Mouse (Mus musculus) hematopoietic stem cell, adult 5-6 weeks (primary cell): ENCODE measurements around the gene Gmppa. TPM values are rescaled to one million over a fixed set of nuclear protein-coding genes. Genes with fewer than 3 reads are reported as not detected.

ENCODE experiments used
- ATAC-seq, 2 experiments: fragments of 125-278 bp in 1 of 2; replicated peaks in 1 of 2; 2 replicates each; pipeline ENCODE4 v1.8.0; 2016 to 2017; ENCODE audit warnings: inconsistent platforms in 2 of 2, mild to moderate bottlenecking in 2 of 2, moderate number of reproducible peaks in 2 of 2, low read depth in 1 of 2, moderate TSS enrichment in 1 of 2; ENCODE audit not compliant: low FRiP score in 2 of 2, poor library complexity in 2 of 2, severe bottlenecking in 2 of 2, insufficient read depth in 1 of 2, low TSS enrichment in 1 of 2
- total RNA-seq: library from RNA; stranded (forward); fragments of 172-1452, 232-1000 nt; gene quantifications from 2 replicates; pipeline ENCODE4 v1.2.3, GENCODE M21; 2017

Gmppa gene
- total RNA-seq, 1 experiment from 2014 or later, result 70.0 TPM

- peak in 1 of 2 experiments; percentile 48; a peak in 1 of 4 replicates for ATAC-seq
Measured at GRCm38 (mm10) chr1:75413749-75414148, 22.0 kb upstream of the Gmppa start.

DNA sequence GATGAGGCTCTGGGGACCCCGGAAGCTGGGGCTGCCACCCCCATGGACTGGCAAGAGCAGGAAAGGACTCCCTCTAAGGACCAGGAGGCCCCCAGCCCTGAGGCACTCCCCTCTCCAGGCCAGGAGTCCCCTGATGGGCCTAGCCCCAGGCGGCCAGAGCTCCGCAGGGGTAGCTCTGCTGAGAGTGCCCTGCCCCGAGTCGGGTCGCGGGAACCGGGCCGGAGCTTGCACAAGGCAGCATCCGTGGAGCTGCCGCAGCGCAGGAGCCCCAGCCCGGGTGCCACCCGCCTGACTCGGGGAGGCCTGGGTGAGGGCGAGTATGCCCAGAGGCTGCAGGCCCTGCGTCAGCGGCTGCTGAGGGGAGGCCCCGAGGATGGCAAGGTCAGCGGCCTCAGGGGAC, 13.9 kb upstream of the Gmppa start:
- ATAC-seq, result peak in 1 of 2 experiments; percentile 16; a peak in 1 of 4 replicates

GRCm38 (mm10) chr1:75422216-75422822, 13.4 kb upstream of the Gmppa start:
- no peak for ATAC-seq

- ATAC-seq, result peak in 1 of 2 experiments; percentile 31; a peak in 1 of 4 replicates
Measured at GRCm38 (mm10) chr1:75422823-75423471, 12.8 kb upstream of the Gmppa start.

DNA sequence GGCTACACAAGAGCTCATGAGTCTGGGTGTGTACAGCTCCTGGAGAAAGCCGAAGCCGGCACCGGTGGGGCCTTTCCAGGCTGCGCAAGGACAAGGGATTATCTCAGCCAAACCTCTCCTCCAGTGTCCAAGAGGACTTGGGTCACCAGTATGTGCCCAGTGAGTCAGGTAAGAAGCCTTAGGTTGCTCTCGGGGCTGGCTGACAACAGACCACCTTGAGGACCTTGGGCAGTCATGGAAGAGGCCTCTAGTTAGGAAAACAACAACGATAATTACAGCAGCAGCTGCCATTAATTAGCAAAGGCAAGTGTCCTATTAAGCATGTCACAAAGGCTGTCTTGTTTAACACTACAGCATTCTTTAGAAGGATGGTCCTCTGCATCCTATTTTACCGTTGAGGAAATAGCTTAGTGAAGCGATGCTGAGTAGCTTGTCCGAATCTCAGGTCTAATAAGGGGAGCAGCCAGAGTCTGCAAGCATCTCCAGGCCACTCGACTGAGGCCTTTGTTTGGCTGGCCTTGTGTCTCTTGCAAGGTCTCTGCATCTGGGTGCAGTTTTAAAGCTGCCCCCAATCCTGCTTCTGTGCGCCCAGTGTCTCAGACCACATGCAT, 11.8 kb upstream of the Gmppa start:
- no peak for ATAC-seq

- ATAC-seq, result no peak
Measured at GRCm38 (mm10) chr1:75425796-75426471, 9.8 kb upstream of the Gmppa start.

- ATAC-seq, result no peak
Measured at GRCm38 (mm10) chr1:75438782-75439181, 3.1 kb downstream of the Gmppa start.

- no peak for ATAC-seq
Measured at GRCm38 (mm10) chr1:75440661-75441060, 4.9 kb downstream of the Gmppa start.

DNA sequence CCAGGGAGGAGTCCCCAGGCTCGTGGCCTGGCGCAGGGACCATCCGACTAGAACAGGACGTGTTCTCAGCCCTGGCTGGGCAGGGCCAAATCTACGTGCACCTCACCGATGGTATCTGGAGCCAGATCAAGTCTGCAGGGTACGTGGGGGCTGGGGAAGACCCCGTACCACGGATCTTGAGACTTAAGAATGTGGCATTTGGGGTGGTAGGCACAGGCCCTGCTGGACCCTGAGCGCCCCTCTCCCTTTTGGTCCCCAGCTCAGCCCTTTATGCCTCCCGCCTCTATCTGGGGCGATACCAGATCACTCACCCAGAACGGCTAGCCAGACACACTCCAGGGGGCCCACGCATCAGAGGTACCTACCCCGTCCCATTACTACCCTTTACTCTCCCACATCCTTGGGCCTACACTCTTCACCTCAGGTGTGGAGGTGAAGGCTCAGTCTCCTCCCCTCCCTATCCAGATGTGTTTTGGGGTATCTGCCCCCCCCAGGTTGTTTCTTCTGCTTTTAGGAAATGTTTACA, 5.8 kb downstream of the Gmppa start:
- no peak for ATAC-seq

DNA sequence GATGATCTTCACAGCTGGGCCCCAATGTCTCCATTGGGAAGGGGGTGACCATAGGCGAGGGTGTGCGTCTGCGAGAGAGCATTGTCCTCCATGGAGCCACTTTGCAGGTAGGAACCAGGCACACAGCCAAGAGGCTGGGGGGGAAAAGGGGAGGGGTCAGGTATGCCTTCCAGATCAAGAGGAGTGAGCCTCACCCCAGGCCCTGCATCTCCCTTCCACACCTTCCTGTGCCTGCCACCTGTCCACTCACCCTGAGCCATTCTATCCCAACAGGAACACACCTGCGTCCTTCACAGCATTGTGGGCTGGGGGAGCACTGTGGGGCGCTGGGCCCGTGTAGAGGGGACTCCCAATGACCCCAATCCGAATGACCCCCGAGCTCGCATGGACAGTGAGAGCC, 6.4 kb downstream of the Gmppa start:
- no peak for ATAC-seq

GRCm38 (mm10) chr1:75442811-75443210, 7.1 kb downstream of the Gmppa start:
- ATAC-seq, result no peak

- no peak for ATAC-seq
Measured at GRCm38 (mm10) chr1:75443247-75444024, 7.7 kb downstream of the Gmppa start.

DNA sequence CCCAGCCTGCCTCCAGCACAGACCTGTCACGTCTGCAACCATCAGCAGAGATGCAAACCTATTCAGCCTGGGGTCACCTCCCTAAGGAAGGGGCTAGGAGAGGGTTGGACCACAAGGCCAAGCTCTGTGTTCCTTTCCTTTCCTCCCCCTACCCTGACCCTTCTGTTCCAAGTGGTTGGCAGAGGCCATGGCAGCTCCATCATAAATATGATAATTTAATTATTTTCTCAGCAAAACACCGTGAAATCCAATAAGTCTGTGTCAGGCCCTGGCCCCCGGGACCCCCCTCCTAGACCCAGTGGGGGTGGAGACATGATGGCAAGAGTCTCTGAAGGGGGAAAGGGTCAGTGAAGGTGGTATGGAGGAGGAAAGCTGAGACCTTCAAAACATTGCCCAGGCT, 8.5 kb downstream of the Gmppa start:
- no peak for ATAC-seq

GRCm38 (mm10) chr1:75445141-75445701, 9.5 kb downstream of the Gmppa start:
- 0 out of 4 replicates have a peak, but pooled peaks of 1 of the 2 experiments have one; percentile 6 for ATAC-seq

- ATAC-seq, result peak; percentile 52 to 70
Measured at GRCm38 (mm10) chr1:75445751-75446611, 10.3 kb downstream of the Gmppa start.

GRCm38 (mm10) chr1:75446656-75447055, 10.9 kb downstream of the Gmppa start:
- ATAC-seq, result no peak
